Mouse (Mus musculus) embryo, embryonic 10 days (tissue): ENCODE data around the gene Gm45213.

ENCODE experiments used
- DNase-seq: peaks from one replicate; pipeline ENCODE4 v3.0.0-alpha.2; 2015; ENCODE audit warnings: low spot score

The Gm45213 gene

DNA sequence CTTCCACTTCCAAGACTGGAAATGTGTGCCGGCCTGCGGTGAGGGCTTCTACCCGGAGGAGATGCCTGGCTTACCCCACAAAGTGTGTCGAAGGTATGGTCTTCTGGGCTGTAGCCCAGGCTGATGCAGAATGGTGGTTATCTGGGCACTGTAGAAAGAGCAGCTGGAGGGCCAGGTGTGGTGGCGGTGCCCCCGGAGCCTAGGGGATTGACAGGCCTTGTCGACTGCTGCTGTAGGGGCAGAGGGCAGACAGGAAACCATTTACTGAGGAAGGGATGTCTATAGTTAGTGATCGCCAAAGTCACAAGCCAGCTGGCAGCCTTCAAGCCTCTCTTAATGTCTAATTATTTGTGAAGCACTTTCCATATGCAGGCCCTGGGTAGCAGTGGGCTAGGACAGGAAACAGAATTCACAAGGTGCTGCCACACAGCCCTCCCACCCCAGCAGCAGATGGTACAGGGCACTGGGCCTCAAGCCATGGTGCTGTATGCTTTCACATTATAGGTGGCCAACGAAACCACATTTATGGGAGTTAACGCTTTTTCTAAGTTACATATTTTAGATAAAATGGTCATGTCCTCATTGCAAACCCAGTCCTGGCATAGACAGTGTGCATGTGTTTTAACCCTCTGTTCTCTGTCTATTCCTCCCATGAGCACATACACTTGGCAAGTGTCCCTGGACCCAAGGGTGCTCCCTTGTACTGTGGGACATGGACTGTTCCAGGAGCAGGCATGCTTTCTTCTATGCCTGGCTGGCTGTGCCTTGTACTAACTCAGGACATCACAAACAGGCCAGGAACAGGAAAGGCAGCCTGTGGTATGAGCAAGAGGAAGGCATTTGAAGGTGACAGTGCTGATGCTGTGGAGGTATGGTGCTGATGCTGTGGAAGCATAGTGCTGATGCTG lies at the start of gene Gm45213:
Gene Gm45213 (plus strand): TSS at position 51 of the 908 bp plus-strand sequence.
- DNase-seq: no peak

DNA sequence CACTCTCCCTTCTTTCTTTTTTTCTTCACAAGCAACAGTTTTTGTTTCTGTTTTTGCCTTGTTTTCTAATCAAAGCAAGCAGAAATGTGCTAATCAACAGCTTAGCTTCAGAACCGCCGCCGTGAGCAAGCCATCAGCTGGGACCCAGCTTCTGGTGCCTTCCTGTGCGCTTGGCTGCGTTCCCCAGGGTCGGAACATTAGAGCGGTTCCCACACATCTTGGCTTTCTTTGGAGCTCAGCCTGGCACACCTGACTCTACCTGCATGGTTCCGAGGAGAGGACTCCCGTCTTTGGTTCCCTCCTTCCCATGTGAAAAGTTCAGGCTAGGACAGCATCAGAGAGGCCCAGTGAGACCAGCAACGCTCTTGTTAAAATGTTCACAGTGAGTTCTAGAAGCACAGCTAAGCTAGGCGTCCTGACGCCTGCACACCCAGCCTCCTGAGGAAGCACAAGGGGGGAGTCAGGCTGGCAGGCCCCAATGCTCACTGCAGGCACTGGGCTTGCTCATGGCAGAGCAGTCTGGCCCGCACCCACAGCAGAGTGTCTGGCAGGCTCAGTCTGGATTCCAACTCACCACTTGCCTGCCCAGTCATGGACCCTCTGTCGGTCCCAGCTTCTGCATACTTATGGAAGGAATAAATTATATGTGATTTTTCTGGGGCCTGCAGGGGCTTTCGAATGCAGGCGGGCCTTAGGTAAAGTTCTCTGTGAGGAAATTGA lies 42.2 kb upstream of the Gm45213 start:
- no peak for DNase-seq

DNA sequence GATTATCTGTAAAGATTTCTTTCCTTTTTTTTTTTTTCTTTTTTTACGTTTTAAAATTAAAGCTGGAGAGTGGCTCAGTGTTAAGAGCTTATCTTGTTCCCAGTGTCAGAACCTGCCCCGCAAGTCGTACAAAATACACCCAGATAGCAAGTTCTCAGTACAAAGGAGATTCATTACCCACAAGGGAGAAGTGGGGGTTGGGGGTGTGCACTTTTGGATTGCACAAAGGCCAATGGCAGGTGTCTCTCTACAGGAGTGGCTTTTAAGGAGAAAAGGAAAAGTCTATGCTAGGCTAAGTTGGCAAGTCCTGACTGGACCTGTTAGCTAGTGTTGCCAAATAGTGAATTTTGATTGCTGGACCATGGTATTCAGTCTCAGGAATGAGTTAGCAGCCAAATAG lies 41.6 kb upstream of the Gm45213 start:
- DNase-seq: no peak

DNA sequence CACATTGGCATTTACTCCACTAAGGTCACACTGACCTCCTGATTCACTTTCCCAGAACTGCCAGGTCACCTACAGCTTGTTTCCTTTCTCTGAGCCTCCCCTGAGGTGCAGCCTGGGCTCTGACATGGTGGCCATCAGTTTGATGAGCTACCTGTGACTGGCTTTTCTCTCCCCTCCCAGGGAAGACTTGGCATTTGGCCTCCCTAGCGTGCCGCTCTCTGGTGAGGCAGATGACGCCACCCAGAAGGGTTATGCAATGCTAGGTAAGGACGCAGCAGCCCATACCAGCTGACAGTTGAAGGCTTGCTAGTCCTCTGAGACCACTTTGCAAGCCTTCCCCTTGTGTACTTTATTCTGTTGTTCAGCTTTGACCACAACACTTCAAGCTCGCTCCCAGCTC lies 40.0 kb upstream of the Gm45213 start:
- no peak for DNase-seq

DNA sequence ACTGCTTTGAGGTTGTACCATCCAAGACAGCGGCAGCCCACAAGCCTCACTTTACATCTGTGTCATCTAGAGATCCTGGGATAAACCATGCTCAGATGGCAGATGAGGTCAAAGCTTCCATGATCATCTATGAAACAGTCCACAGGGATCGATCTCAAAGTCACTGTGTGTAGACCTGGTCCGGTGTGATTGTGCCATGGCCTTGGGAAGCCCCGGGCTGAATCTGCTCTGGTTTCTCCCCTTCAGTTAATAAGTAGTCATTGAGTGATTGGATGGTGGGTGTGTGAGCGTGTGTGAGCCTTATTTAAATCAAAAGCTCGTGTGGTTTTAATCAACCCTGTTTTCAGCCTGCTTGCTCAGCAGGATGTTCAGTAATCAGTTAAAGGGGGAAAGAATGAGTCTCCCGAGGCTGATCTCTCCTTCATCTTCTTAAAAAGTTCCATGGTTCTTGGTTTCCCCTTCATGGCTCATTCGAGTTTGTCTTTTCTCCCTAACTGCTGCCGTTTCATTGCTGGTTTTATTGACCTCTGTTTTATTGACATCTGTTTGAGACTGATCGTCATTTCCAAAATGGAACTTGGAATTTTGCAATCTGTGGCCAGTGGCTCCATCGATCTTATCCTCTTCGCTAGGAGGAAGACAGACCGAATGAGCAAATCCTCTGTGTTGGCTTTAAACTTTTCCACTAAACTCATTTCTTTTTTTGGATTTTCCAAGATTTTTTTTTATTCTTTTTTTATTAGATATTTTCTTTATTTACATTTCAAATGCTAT lies 39.4 kb upstream of the Gm45213 start:
- DNase-seq: no peak

DNA sequence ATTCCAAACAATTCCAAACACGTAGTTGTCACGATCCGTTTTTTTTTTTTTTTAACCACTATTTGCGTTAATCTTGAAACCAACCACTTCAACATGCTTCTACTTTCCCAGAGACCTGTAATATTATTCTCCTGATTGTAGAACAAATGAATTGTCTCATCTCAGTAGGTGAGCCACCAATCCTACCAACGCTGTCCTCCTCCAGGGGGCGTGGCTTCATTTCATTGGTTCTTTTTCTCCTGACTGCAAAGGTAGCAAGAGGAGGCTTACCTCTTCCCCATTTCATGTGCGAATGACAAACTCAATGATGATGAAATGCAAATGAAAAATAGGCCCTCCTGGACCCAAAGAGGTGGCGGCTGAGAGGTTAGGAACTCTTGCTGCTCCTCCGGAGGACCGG lies 38.3 kb upstream of the Gm45213 start:
- no peak for DNase-seq

DNA sequence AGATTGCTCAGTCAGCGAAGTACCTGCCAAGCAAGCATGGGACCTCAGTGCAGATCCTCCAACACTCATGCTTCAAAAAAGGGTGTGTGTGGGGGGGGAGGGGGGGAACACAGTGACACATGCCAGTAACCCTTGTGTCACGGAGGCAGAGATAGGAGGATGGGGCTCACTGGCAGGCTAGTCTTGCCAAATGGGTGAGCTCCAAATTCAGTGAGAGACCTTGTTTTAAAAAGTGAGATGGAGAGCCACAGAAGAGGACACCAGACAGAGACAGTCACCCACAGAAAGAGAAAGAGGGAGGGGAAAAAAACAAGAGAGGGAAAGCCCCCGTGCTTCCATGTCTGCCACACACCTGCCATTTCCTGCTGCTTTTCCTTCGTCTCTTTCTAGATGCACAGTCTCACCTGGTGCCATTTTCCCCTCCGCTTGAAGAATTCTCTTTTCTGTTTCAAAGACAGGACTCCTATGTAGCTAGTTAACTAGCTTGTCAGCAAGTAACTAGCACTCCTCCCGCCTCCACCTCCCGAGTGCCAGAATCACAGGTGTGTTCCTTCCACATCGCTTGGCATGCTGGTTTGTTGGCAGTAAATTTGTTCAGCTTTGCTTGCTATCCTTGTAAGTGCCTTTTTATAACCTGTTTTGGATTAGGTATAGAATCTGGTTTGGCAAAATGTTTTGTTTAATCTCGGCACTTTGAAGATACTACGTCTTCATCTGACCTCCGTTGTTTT lies 35.1 kb upstream of the Gm45213 start:
- DNase-seq: no peak

DNA sequence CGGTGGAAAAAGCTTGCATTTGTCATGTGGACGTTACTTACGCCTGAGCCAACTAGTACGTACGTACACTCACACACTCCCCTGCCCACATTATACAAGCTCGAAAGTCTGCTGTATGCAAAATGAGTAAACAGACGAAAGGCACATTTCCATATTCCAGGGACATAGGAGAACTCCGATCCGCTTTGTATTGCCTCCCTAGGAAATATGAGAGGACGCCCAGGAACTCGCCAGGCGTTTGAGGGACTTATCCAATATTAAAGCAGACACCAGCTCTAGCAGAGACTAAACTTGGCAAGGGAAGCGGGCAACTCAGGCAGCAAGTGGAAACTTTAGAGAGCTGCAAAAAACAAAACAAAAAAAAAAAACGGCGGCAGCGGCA lies 34.5 kb upstream of the Gm45213 start:
- no peak for DNase-seq

DNA sequence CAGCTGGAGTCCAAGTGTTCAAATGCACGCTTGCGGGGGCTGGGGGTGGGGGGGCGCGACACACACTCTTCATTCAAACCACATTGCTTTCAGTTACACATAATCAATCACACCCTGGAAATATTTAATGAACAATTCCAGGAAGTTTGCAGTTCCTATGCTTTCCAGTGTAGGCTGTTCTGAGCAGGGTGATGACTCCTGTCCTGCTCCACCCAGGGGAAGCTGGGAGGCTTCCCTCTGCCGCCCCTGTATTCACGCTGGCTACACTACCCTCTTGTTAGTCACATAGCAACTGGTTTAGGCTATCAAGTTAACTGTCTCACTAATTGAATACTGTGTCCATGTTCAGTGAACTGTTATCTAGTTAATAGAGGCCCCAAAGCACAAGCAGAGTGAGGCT lies 32.9 kb upstream of the Gm45213 start:
- no peak for DNase-seq

DNA sequence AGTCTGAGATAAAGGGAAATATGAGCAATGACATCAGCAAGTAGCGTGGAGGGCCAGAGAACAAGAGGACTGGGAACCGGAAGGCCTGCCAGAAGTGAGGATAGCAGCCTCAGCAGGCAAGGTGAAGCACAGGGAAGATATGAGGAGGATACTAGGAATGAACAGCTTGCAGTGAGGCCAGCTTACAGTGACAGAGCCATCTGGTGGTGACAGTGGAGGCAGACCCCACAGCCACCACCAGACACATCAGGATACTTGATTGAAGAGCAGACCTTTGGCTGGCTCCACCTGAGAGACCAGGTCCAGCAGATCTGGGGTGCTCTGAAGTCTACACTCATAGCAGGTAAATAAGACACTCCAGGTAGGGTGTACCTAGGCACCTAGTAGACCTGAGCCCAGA lies 15.7 kb upstream of the Gm45213 start:
- DNase-seq: peak; percentile 51

DNA sequence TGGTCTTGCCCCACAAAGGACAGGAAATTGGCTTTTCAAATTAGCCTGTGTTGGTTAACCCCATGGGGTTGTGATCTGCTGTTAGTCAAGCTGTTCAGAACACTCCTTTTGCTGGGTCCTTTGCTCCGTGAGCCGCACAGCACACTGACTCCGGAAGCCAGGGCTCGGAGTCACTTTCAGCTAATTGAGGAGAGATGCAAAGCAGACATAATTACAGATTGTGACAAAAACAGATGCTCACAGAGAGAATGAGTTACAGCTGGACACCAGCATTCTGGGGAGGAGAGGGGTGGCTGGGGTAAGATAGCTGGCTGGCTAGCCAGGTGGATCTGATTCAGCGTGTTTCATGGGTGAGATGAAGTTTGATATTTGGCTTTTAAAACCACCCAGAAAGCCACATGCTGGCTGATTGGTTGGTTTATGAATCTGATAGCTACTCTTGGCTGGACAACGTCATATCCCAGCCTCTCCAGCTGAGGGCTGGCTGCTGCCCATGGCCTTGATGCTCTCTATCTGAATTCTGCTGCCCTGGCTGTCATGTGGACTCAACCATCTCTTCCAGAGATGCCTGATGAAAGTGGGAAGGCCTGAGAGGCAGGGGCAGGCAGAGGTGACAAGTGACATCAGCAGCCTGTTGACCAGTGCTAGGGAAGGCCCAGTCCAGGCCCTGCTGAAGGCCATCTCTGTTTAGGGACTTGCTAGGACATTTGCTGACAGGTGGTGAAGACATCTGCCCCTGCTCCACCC lies 14.5 kb upstream of the Gm45213 start:
- peak; percentile 10 for DNase-seq

DNA sequence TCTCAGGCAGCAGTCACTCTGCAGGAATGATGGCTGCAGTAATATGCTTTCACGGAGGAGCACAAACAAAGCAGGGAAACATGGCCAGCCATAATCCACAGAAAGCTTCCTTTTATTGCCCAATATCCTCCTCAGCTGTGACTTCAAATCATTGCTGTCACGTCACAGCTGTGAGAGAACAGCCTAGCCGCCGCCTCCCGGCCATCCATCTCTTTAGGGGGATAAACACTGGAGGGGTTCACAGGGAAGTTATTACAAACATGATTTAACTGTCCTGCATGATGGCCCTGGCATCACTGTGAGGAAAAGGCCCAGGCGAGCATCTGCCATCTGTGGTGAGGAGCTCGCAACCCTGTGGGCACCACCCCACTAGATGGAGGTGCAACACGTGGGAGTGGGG lies 6.6 kb upstream of the Gm45213 start:
- DNase-seq: no peak

DNA sequence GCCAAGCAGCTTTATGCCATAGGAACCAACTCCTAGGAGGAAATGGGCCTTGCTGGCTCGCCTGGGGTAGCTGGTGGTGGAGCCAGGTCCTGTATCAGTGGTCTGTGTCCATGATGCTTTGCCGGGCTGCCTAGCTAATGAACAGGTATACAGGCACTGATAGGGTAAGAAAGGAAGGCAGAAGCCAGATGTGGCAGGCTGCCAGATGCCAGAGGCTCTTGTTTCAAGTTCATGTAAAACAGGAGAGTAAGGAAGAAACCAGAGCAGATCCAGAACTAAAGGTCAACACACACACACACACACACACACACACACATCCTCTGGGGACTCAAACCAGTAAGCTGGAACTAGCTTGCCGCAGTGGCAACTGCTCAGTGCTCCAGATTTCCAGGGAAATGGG lies 5.1 kb upstream of the Gm45213 start:
- DNase-seq: no peak

DNA sequence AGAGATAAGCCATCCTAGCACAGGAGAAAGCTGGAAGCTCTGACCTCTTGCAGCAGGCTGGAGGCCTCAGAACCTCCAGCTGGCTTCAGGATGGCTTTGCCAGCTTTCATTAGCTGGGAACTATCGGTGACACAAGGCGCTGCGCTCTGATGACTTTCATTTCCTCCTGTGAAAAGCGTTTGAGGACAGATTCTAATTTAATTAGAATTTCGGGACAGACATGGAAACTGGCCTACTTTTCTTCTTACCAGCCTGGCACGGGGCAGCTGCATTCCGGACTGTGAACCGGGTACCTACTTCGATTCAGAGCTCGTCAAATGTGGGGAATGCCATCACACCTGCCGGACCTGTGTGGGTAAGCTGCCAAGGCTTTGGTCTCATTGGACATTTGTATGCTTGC lies 4.7 kb upstream of the Gm45213 start:
- DNase-seq: no peak

DNA sequence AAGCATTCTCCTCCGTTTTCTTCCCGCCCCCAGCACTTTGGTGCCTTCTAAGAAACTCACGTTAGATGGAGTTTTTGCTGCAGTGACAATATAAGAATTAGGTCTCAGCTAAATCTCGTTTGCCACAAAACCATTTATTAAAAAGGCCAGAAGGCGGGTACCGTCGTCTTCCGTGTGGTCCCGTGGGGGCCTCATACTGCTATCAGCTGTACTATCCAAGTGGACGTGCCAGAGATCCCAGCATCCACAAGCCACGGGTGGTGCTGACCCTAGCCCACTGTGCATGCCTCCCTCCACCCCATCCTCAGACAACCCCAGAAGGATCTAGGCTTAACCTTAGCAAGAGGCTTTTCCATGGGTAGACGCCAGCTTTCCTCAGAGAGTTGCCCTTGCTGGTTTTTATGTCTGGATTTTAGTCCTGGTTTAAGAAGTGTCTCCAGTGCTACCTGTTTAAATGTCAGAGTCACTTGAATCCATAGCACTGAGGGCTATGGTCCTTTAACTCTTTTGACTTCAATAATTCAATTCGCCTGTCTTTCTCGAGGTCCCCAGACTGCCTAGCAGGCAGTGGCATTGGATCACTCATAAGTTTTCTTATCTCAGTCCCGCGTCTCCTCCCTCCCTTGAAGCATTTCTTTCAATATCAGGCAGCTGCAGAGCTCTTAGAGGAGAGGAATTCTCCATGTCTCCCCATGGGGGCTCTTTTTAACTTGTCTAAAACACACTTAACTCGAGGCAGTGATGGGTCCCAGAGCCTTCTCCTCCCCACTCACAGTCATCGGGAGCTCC lies 3.2 kb upstream of the Gm45213 start:
- no peak for DNase-seq

DNA sequence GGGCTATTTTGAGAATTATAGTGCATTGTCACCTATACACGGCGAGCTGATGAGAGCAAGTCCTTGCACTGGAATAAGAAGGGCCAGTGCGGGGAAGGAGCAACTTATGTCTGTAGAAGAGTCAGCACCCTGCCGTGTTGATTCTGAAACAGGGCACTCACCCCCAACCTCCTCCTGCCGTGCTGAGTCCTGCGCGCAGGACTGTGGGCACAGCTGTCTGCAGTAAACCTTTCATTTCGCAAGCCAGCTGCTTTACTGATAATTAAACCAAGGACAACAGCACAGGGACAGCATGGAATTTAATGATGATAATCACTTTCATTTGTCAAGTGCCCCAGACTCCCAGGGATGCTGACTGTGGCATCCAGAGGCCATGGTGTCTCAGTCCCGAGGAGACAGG lies 1.2 kb downstream of the Gm45213 start:
- peak; percentile 23 for DNase-seq

DNA sequence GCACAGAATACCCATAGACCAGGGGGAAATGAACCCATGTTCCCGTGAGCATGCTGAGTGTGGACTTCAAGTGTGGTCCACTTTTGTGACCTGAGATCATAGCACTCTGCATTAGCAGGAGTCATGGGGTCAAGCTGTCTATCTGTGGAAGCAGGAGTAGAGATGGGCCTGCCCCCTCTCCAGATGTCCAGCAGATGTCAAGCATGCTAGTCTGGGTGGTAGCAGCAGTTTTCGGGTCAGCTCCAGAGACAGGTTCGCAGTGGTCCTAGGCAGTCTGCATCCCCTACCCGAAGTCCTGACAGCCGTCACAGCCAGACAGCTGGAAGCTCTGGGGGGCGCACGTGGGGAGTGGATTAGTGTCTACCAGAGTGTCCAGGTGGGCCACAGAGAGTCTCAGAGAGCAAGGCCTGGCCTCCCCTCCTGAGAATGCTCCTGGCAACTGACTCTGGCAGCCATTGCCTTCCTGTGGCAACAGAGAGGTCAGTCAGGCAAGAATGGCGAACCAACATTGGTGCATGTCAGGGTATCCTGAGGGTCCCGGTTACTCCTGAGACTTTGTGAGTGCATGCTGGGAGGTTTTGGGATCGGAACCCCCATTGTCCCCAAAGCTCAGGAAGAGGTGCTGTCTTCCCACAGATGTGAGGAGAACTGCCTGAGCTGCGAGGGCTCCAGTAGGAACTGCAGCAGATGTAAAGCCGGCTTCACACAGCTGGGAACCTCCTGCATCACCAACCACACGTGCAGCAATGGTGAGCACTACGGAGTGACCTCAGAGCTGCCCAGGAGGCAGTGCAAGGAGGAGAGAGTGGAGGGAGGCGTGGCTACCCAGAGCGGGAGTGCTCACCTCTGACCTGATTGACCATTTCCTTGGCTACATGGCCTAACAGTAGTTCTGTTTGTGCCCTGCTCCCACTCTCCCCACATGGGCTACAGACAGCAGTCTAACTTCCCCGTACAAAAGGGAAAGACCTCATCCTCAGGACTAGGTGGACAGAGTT lies 3.8 kb downstream of the Gm45213 start:
- peak; percentile 74 for DNase-seq

DNA sequence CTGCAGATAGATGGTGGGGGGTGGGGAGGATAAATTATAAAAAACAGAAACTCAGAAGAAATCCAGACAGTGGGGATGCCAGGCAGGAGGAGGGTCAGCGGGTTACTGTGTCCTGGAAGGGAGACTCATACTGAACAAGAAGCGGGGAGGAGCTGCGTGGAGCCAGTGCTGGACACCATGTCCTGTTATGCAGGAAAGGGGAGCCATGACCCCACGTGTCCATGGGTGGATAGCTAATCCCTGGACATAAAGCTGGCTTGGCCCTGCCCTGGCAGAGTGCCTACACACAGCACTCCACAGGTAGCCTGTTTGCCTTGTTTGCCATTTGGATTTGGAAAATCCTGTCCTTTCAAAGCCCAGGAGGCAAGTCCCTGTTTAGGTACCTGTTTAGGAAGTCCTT lies 4.6 kb downstream of the Gm45213 start:
- no peak for DNase-seq
